Mouse (Mus musculus) induced T-regulatory cell, adult 2 months (primary cell): Measurements from ENCODE around the gene Csrp3.

Experiments used
- DNase-seq: peaks from one replicate; pipeline ENCODE4 v3.0.0-alpha.2; 2012; ENCODE audit warnings: low read depth

The Csrp3 gene

DNA sequence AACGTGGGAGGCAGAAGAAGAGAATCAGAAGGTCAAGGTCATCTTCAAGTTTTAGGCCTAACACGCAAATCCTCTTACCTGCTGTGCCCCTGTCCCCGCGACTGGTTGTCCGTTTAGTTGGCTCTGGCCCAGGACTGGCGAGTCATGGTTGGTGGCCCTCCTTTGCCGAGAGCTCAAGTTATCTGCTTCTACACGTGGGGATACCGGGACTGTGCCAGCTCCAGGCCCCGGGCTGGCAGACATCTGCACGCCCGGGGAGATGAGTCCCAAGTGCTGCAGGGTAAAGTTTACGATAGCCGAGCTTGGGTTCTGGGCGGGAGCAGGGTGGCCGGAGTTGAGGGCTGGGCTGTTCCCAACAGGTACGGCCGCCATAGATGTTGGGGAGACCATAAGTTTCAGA lies 19.7 kb upstream of the Csrp3 start:
- no peak for DNase-seq

DNA sequence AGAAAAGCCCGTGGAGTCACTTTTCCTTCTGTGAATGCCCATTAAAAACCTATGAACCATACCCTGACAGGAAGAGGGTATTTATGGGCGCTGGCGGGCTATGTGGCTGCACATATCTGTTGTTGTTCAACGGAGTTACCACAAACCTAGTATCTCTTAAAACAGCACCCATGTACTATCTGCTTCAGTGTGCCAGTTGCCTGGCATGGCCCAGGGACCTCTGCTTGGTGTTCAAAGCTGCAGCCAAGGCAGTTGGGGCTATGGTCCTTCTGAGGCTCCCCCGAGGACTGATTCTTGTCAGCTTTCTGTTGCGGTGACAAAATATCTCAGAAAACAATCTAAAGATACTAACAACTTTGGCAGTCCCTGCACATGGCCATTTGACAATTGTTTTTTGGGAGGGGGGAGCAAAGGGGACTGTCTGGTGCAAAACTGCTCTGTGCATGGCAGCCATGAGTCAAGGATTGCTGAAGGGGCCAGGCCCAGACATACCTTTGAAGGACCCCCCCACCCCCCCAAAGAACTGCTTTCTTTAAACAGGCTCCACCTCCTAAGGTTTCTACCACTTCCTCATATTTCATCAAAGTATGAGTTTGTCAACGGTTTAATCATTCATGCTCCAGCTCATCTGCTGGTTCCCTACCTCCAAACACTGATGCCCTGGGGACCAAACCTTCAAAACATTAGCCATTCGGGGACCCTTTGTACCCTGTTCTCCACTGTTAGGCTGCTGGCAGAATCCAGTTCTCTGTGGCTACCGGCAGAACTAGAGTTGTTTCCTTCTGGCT lies 17.0 kb upstream of the Csrp3 start:
- no peak for DNase-seq

DNA sequence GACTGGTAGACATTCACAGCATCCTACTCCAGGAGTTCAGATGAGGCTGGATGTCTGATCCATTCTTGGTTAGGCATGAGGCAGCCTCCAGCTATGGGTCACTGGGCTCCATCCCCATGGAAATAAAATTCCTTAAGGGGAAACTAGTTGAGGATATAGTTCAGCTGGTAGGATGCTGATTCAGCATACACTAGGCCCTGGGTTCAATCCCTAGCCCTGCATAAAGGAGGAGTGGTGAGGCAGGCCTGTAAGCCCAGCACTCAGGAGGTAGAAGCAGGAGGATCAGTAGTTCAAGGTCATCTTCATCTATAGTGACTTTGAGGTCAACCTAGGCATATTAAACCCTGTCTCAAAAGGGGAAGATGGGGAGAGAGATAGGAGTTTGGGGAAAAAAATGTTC lies 16.4 kb upstream of the Csrp3 start:
- DNase-seq, result no peak

DNA sequence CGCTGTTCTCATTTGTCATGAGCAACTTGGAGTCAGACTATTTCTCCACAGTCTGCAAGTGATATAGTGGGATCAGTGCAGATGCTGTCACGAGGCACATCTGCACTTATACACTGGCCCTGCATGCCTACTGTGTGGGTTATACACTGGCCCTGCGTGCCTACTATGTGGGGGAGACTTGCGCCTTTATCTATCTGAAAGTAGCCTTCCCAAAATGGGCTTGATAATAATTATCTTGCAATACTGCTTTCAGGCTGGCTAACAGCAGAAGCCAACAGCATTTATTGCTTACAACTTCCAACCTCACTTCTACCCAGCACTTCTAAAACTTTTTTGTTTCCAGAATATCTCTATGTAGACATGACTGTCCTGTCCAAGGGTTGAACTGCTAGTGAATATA lies 14.0 kb upstream of the Csrp3 start:
- DNase-seq, result no peak

DNA sequence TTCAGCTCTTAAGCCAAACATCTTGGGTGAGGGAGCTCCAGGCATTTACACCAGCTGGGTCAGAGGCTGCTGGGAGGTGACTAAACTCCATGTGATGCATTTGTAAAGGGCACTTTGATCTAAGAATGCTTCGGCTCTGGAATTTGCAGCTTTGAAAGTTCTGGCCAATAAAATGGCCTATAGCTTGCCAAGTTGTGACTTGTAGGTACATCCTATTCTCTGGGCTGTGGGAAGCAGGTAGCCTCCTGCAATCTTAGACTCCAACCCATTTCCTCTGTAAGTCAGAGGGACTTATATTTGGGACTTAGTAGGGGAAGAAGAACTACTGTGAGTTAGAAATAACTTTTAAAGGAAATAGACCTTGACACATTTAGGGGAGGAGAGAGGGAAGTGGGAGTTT lies 13.1 kb upstream of the Csrp3 start:
- no peak for DNase-seq

DNA sequence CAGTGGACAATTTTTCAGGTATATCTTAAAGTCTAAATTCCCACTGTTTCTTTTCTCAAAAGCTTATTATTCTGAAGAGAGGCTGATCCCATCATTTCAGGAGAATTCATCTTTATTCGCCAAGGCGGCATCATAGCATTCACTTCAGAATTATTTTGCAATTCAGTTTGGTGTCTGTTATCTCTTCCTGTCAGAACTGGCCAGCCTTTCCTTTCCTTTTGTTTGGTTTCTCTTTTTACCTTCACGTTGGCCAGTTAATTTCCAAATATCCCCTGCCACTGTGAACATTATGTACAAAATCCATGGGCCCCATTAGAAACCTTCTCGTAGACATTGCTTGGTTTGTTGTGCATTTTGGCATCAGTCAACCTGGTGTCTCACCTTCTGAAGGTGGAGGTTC lies 11.5 kb upstream of the Csrp3 start:
- no peak for DNase-seq

DNA sequence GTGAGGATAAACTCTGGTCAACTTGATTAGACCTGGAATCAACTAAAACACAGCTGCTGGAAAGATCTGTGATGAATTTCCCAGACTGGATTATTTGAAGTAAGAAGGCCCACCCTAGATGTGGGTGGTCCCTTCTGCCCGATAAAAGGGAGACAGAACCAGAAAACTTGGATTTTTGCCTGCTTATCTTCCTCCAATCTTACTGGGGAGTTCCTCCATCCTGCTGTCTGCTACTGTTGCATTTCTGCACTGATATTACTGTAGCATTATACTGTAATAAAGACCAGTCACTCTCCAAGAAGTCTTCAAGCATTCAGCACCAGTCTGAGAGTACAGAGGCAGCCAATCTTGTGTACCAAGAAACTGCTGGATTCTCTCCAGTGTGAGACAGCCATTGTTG lies 10.4 kb upstream of the Csrp3 start:
- DNase-seq, result no peak

DNA sequence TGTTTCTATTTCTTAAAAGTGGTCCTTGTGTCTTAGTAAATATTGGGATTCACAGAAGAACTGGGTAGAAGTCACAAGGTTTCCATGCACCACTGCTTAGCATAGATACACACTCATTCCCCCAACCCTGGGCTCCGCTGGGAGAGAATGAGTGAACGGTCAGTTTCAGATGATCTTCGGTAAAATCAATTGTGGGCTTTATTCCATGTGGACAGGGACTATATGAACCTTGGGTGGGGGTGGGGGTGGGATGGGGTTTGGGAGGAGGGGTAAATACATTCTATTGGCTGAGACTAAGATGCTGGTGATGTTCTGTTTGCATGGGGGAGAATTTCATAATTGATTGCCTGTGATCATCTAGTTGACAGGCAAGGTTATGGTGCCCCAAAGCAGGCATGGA lies 7.6 kb upstream of the Csrp3 start:
- no peak for DNase-seq

DNA sequence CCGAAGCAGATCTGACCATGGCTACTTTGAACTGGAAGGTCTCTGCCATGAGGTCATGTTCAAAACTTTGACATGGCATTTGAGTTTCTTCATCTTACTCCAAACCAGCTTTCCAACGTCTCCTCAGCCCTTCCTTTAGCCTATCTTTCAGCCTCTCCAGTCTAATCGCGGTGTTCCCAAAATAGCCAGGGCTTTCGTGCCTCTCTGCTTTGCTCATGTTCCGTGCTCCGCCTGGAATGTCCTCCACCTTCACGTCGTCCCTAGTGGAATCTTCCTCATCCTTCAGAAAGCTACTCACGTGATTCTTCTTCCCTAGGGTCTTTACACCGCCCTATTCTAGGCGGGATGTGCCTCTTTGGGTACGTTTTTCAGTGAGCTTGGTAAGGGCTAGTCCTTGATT lies 5.7 kb upstream of the Csrp3 start:
- DNase-seq, result no peak

DNA sequence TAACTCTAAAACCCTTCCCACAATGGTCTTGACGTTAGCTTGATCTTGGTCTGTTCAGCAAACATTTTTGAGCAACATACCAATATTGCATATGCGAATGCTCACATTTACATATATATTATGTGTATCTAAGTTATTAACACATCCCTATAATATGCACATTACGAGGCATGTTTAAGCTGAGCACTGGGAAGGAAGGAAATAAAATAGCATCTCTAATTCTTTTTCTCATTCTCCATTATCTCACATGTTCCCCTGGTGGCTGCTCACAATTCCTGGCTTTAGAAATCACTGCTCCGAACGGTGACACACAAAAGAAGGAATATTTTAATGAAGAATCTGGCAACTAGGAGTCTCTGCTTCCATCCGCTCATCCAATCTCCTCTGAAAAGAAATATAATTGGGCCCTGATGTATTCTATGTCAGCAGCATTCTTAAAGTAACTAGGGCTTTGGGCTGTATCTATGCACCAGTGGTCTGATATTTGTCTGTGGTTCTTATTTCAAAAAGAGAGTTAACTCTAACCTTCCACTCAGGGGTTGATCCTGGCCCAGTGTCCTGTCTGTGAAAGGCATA lies 3.8 kb upstream of the Csrp3 start:
- no peak for DNase-seq

DNA sequence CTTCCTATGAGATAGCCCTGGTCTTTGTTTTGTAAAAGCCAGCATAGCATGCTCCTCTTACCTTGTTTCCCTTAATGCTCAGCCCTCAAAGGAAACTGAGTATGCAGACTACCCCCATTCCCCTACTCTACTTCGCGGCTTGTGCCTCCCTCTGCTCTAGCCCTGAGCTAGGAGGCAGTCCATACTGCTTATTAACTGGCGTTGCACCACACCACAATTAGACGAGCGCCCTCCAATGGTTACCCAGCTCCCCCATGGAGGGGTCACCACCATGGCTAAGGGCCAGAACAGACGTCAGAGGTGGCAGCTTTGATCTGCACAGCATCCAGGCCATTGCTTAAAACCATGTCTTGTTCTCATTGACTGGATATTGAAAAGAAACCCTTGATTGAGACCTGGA lies 1.1 kb downstream of the Csrp3 start:
- DNase-seq, result no peak

DNA sequence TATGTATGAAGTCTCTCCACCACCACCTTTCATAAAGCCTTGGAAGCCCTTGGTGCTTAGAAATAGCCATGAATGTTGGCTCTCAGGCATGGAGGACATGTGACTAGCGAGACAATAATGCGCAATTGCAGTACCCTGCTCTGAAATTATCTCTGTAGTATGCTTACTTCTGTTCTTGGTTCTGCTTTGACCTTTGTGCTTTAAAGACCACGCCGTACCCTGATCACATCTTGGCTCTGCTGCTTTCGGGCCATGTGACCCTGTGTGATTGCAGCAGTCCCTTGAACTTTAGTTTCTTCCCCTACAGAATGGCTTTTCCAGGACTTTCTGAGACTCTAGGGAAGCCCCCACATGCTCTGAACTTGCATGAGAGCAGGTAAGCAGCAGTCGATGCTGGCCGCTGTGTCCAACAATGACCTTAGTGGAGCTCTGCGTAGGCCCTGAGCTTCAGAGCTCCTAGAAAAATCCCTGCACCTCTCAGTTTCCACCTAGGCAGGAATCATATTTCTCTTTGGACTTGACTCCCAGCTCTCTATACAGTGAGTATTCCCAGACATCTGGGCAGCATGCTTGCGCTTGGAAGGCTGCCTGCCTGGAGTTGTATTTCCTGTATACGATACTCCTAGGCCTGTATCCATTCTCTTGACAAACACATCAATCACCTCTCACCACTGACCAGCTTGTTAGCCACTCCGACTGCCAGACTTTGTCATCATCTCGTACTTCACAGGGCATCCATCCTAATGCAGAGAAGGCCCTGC lies 2.4 kb downstream of the Csrp3 start:
- DNase-seq, result no peak

DNA sequence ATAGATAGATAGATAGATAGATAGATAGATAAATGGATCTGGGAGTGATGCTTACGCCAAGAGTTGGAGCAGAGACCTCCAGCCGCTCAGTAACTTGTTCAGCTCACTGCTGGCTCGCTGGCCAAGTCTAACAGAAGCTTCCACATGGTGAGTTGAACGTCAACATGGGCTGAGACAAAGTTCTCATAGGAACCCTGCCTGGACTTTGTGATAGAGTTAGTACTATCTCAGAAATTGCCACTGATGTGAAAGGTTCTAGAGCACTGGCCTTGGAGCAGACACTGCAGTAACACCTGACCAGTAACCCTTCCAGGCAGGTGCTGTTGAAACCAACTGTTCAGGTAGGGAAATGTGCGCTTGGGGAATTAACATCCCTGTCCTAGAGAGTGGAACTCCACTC lies 4.3 kb downstream of the Csrp3 start:
- no peak for DNase-seq

DNA sequence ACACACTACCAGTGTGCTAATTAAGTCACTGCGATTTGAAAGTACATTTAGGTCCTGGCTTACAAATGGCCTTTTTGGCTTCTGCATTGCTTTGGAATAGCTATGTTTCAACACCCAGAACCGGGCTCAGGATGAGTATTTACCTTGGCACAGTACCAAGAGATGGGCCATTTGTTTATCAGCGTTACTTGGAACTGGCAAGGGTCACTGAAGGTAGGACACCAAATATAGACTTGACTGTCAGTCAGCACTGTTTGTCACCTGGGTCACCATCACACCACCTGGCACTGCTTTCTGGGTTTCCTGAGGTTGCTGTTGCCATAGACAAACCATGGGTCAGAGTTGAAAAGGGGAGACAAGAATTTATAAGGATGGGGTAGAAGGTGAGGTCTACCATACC lies 5.5 kb downstream of the Csrp3 start:
- no peak for DNase-seq

DNA sequence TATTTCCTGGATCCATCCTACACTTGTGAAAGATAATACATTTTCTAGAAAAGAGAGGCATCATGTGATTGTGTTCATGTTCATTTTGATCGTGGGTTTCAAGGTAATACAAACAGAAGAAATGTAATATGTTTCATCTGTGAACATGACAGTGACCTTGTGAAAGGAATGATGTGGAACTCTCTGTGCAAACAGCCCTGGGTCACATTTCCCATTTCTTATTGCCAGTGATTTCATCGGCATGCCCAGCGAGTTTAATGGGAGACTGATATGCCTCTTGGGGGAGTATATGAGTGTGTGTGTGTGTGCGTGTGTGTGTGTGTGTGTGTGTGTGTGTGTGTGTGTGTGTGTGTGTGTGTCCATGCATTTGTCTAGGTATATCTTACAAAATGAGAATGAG lies 6.3 kb downstream of the Csrp3 start:
- DNase-seq, result no peak

DNA sequence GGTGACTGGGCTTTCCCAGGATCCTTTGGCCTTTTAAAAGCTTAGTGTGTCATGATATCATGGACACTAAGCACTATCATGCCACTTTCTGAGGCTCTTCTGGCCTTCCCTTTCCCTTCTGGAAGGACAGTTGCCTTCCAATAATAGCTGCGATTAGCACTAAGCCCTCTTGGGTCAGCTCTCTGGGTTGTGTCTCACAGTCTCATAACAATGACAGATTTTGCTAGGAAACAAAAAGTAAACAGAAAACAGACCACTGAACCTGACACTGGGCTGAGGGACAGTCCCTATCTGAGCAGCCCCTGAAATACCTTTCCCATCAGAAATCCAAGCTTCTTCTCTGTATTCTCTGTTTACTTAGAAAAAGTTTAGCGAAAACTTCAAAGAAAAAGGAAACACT lies 7.3 kb downstream of the Csrp3 start:
- DNase-seq, result no peak

DNA sequence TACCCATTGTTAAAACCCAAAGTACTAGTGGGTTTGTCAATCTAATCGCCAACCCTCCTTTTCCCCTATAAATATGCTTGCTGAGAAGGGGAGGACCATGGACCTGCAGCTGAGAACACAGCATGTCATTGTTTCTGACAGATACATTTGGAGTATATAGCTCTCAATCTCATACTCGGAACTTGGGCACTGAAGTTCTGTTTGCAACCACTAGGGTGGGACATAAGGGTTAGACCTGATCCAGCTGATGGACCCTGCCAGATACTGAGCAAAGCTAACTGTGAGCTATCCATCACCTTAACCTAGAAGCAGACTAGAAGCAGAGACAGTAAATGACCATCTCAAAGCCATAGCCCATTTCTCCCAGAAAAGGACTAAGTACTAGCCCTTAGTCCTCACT lies 9.4 kb downstream of the Csrp3 start:
- peak; percentile 14 for DNase-seq

DNA sequence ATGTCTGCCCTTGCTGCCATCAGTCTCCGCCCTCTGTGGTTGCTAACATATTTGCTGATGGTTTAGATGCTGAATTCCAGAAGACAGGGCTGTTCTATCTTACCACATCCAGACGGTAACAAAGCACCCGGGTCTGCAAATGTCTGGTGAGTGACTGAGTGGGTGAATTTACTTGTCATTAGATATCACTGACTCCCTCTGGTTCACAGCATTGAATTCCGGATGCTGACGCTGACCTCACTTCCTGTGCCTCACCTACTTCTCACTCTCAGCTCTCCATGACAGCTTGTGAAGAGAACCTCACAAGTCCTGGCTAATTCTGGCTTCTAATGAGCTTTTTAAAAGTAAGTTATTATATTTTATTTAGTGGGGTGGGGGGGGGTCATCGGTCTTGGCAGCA lies 10.9 kb downstream of the Csrp3 start:
- peak; percentile 11 for DNase-seq

DNA sequence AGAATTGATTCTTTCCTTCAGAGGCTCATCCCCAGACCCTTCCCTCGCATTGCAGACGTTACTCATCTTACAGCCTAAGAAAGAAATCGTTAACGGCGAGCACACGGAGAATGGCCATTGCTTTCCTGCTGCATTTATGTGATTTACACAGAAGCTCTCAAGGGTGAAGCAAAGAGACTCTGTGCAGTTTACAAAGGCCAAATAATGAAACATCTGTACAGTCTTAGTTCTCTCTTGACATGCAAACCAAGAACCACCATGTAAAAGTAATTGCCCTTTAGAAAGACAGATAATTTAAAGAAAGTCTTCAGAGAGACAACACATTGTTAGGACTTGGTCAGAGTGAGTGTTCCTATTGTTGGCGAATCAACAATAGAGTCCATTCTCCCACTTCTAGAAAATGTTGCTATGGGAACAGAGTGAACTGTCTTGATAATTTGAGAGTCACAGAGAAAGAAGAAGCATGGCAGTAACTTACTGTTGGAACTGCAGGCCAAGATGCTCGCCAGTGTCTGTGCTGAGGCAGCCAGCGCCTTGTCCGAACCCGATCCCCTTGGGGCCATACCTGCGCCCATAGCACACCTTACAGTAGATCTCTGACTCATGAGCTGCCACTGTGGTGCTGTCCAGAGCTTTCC lies 12.7 kb downstream of the Csrp3 start:
- no peak for DNase-seq

DNA sequence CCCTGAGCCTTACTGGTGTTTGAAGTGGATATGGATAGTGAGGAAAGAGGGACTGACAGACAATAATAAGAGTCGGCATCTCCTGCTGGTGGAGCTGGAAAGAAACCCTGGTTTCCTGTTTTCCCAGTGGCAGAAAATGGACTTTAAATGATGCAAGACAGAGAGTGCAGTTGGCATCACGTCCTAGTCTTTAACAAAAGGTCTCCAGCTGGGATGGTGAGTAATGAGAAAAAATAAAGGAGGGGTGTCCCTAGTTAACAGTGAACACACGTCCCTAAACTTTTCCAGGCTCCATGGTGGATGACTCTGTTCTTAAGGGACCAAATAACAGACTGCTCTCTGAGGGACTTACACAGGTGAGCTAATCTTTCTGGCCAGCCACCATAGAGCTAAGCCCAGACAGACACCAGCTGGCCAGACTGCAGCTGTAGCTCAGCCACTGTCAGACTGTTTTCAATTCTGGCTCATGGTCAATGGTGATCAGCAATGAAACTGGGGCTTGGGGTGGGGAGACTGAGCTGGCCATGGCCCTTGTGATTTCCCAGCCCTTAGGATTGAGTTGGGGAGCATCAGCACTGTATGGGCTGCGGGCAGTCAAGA lies 13.4 kb downstream of the Csrp3 start:
- DNase-seq, result no peak

DNA sequence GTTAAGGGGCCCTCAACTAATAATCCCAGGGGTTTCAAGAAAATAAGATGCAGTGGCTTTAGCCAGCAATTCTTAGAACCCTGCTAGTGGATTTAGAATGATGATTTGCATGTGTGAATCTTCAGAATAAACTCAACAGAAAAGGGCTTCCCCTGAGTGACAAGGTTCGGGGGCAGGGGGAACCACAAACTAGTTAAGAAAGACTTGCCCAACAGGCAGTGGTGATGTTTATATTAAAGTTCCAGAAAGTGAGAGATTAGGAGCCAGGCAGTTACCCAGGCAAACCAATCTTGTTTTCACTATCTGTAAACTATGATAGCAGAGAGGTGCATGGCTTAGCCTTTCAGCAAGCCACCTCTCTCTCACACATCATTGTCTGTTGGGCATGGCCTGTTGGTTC lies 15.1 kb downstream of the Csrp3 start:
- DNase-seq, result no peak

DNA sequence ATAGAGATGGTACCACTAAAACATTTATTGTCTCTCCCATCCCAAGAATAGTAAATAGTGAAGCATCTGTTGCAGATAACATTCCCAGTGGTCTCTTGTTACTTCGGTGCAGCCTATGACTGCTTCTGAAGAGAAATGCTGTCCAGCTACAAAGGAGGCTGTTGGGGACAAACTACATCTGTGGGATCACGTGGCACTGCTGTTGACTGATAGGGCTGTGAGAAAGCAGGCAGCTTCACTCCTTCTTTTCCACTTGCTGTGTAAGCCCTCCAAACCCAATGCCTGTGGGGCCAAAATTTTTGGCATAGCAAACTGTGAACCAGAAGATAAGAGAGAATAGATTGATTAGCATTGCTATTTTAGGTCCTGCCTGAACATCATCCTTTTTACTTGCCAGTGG lies 17.4 kb downstream of the Csrp3 start:
- DNase-seq, result no peak
